Mouse (Mus musculus) testis, adult 2 months (tissue): ENCODE results near the gene Tspo. TPM values are rescaled to one million over a fixed set of nuclear protein-coding genes. Genes with fewer than 3 reads are reported as not detected.

Experiments used
- H3K27ac ChIP-seq: fragments of 200-500 bp; 2 replicates; pipeline ENCODE4 v1.5.1; 2012; ENCODE audit warnings: low read depth, low read length; ENCODE audit not compliant: control insufficient read depth, insufficient read depth
- H3K27me3 ChIP-seq: fragments of 200-500 bp; 2 replicates; pipeline ENCODE4 v1.6.1; 2012; ENCODE audit warnings: mild to moderate bottlenecking, low read length, moderate library complexity; ENCODE audit not compliant: control insufficient read depth, insufficient read depth
- H3K36me3 ChIP-seq: fragments of 200-500 bp; 2 replicates; pipeline ENCODE4 v1.6.1; 2012; ENCODE audit warnings: mild to moderate bottlenecking, low read length; ENCODE audit not compliant: control insufficient read depth, insufficient read depth
- H3K4me1 ChIP-seq: fragments of 200-500 bp; 2 replicates; pipeline ENCODE4 v1.6.1; 2012; ENCODE audit warnings: low read length; ENCODE audit not compliant: control insufficient read depth, insufficient read depth
- H3K4me3 ChIP-seq: fragments of 200-500 bp; 2 replicates; pipeline ENCODE4 v1.5.1; 2012; ENCODE audit warnings: low read depth, mild to moderate bottlenecking, low read length, moderate library complexity, mixed read lengths; ENCODE audit not compliant: control insufficient read depth
- CTCF ChIP-seq: fragments of 200-500 bp; IDR thresholded peaks from 2 replicates; pipeline ENCODE4 v1.5.1; 2012; ENCODE audit warnings: low read depth, mild to moderate bottlenecking, inconsistent platforms, low read length, moderate library complexity; ENCODE audit not compliant: control insufficient read depth, insufficient read depth, insufficient replicate concordance
- POLR2A ChIP-seq: fragments of 200-500 bp; IDR thresholded peaks from 2 replicates; pipeline ENCODE4 v1.6.1; 2012; ENCODE audit warnings: low read depth, mild to moderate bottlenecking, inconsistent platforms, low read length, moderate library complexity; ENCODE audit not compliant: control insufficient read depth
- polyA plus RNA-seq: library from polyadenylated mRNA; depleted of rRNA; stranded (reverse); fragments of >200 nt; gene quantifications from 2 replicates; pipeline ENCODE4 v1.2.3, GENCODE M21; 2012

Gene Tspo
- polyA plus RNA-seq, 1 experiment: 19.5 TPM

DNA sequence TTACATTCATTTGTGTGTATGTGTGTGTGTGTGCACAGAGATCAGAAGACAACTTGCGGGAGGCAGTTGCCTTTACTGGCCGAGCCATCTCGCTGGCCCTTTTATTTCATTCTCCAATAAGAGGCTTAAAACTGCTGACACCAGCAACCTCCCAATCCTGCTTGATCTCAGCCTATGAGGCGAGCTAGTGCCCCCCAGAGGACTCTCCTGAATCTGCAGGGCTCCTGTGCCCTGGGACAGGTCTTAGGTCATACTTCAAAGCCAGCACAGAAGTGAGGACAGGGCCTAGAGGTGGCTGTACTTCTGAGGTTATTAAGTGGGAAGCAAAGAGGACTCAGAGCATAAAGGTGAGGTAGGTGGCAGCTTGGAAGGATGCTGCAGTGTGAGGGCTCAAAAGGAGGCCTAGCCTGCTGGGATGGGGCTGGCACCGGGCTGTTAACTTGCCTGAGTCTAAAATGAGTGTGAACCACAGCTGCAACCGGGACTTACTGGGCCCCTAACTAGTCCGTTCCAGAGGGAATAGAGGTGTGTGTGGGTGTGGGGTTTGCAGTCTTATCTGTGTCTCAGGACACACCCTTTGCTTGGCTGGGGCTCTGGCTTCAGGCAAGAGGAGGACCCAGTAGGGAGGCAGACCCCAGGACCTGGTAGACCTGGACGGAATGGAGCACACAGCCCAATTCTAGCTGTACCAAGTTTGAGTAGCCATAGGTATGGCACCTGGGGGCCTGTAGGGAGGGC lies 20.2 kb downstream of the Tspo start:
- no peaks in the 10 kb centered on the region for H3K27me3 ChIP-seq
- no peak overlapping the region for H3K27ac ChIP-seq
- H3K4me1 ChIP-seq: no peaks in the 10 kb centered on the region; the same call in 1 of the 2 replicates
- H3K4me3 ChIP-seq: no peak overlapping the region
- no peaks in the 10 kb centered on the region for H3K36me3 ChIP-seq
- no peak for TF ChIP-seq POLR2A
- TF ChIP-seq CTCF: peak; percentile 48; the same call in 1 of the 2 replicates

DNA sequence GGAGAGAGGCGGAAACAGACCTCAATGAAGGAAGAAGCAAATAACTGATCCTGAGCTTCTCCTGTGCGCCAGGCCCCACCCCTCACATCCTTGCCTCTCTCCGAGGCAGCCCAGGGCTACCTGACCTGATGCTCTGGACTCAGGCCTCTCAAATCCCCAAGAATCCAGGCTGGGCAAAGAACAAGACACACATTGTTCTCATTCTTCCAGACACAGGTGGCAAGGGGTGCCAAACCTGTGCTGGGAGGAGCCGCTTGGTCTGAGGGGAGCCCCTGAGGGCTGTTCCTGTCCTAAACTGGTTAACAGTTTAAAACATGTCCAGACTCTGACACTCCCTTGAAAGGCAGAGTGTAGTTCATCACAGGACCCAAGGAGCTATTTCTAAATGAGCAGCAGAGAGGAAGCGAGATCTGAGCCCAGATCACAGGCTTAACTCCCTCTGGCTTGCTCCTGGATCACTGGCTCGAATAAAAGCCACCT lies 21.4 kb downstream of the Tspo start:
- no peaks in the 10 kb centered on the region for H3K36me3 ChIP-seq
- no peaks in the 10 kb centered on the region for H3K27me3 ChIP-seq
- TF ChIP-seq POLR2A: no peak
- no peak for TF ChIP-seq CTCF
- H3K4me3 ChIP-seq: no peak overlapping the region
- H3K27ac ChIP-seq: no peak overlapping the region
- H3K4me1 ChIP-seq: no peaks in the 10 kb centered on the region

DNA sequence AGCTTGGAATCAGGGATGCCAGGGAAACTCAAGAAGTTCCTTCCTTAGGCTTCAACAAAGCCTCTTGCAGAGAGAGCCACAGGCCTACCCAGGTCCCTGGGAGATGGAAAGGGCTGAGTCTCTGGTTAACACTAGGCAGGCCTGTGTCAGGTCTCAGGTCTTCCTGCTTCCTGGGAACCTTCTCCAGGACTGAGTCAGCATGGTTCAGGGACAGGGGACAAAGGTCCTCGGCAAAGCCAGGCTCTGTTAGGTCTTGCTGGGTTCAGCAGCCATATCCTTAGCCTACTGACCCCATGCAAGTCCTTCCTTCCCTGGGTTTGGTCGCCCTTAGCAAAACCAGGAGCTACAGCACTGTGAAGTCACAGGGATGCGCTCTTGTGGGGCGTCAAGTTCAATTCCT lies 27.4 kb downstream of the Tspo start:
- Histone ChIP-seq H3K36me3 (no peaks in the 10 kb centered on the region), H3K4me3 (no peak overlapping the region), H3K27ac (no peak overlapping the region), H3K4me1 (peaks cover 9% of the 10 kb centered on the region), H3K27me3 (no peaks in the 10 kb centered on the region)
- TF ChIP-seq POLR2A (no peak), CTCF (no peak)

DNA sequence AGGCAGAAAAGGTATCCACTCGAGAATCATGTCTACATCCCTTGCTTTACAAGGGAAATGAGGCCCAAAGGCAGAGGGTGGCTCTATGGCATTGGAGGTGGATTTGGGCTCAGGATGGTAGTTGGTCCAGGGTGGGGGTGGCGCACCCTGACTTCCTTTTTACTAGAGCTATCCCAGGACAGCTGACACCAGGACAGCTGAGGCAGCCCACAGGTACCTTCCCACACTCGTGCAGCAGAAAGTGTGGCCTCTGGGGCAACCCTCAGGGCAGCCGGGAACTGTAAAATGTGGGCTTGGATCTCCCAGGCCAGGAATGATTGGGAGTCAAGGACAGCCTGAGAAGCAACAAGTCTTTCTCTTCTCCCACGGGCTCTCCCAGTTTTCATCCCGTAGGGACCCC lies 28.4 kb downstream of the Tspo start:
- Histone ChIP-seq H3K27ac (no peak overlapping the region), H3K36me3 (no peaks in the 10 kb centered on the region), H3K4me3 (no peak overlapping the region), H3K4me1 (peaks cover 9% of the 10 kb centered on the region), H3K27me3 (no peaks in the 10 kb centered on the region)
- TF ChIP-seq CTCF (no peak), POLR2A (no peak)

DNA sequence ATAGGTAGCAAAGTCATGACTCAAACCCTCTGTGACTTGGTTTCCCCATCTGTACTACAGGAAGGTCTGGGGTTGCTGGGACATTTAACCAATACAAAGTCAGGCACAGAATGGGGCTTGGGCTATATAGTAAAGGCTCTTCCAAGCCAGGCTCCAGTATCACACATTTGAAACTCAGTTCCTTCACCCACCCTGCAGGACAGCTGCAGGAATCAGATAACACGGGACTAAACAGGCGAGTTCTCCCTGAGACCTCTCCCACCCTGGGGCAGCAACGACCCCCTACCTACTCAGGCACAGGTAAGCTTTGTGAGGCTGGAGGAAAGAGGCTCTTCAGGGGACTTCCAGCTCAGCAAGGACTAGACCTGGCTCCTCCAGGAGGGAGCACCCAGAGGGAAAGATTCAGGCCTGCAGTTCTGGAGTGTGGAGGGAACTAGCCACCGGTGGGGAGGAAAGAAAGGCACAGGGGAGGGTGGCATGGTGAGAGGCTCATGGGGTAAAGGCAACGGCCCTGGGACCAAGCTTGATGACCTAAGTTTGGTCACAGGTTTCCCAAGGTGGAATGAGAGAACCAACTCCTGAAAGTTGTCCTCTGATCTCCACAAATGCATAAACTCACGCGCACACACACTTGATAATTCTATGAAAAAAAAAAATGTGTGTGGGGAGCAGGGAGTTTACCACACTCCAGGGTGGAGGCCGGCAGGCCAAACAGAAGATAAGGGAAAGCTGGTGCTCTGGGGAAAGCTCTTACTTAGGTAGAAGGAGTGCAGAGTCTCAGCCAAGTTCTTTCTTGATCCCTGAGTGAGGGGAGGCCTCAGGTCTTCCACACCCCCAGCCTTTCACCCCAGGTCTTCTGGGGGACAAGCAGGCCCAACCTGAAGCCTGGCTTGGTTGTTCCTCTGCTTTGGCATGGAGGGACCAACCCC lies 29.1 kb downstream of the Tspo start:
- TF ChIP-seq POLR2A (no peak), CTCF (no peak)
- no peak overlapping the region for H3K4me3 ChIP-seq
- H3K4me1 ChIP-seq: peaks cover 9% of the 10 kb centered on the region
- no peaks in the 10 kb centered on the region for H3K36me3 ChIP-seq
- H3K27me3 ChIP-seq: no peaks in the 10 kb centered on the region
- H3K27ac ChIP-seq: no peak overlapping the region

DNA sequence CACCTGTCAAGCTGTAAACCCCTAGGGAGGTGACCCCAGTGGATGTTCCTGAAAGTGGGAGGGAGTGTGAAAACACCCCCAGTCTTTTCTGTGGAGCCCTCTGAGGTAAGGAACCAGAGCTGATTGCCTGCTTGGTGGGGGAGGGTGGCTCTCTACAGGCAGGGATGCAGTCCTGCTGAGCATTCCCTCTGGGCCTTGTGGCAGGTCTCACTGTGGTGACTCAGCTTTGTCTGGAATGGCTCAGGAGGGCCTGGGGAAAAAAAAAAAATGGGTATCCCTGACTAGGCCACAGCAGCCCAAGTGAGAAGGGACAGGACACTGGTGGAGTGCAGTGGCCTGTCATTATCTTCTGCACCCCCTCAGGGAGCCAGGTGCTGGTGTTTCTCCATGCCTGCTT lies 29.8 kb downstream of the Tspo start:
- no peaks in the 10 kb centered on the region for H3K27me3 ChIP-seq
- peaks cover 9% of the 10 kb centered on the region for H3K4me1 ChIP-seq
- no peak overlapping the region for H3K27ac ChIP-seq
- no peaks in the 10 kb centered on the region for H3K36me3 ChIP-seq
- no peak for TF ChIP-seq POLR2A
- TF ChIP-seq CTCF: no peak
- no peak overlapping the region for H3K4me3 ChIP-seq
